Mouse (Mus musculus) macrophage (primary cell): Measurements from ENCODE around the gene Tbxas1. TPM values are rescaled to one million over a fixed set of nuclear protein-coding genes. Genes with fewer than 3 reads are reported as not detected.

Source experiments
- H3K27ac ChIP-seq: fragments of 350-480 bp; formaldehyde crosslinking; 2 replicates; pipeline ENCODE4 v1.9.0; 2021
- H3K36me3 ChIP-seq: fragments of 350-480 bp; formaldehyde crosslinking; 2 replicates; pipeline ENCODE4 v1.9.0; 2021; ENCODE audit errors: inconsistent target
- H3K4me3 ChIP-seq: fragments of 350-480 bp; formaldehyde crosslinking; 2 replicates; pipeline ENCODE4 v1.9.0; 2021; ENCODE audit errors: inconsistent target
- H3K79me2 ChIP-seq: fragments of 350-480 bp; formaldehyde crosslinking; 2 replicates; pipeline ENCODE4 v1.9.0; 2021; ENCODE audit errors: inconsistent target
- WGBS: methylation state at CpG from one replicate; pipeline ENCODE4 v1.1.7; 2026; ENCODE audit warnings: inconsistent platforms; ENCODE audit not compliant: missing documents; 5-methylcytosine and 5-hydroxymethylcytosine counted together
- polyA plus RNA-seq: library from polyadenylated mRNA; stranded (reverse); fragments of 250-400 nt; gene quantifications from 3 replicates; pipeline ENCODE4 v1.2.4, GENCODE M21; 2018; ENCODE audit warnings: inconsistent platforms

Tbxas1 gene
- polyA plus RNA-seq, 1 experiment from 2014 or later, result 131 TPM

DNA sequence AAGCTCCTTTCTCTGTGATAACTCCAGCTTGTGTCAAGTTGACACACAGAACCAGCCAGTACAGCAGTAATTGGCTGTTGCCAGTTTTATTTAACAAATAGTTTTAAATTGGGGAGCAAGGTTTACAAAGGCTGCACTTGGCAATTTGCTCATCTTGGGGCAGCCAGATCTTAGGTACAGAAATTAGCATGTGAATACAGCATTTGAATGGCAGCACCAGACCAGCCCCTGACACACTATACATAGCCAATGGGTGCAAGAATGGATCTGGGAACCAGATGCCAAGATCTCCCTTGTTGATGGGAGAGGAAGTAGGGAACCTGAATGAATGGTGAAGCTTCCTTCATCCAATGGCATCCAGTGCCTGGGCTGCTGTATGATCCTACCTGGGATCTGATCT is 199.0 kb downstream of the Tbxas1 start:
- no peaks in the 10 kb centered on the region for H3K79me2 ChIP-seq
- H3K27ac ChIP-seq, result no peak overlapping the region
- H3K4me3 ChIP-seq, result no peak overlapping the region
- H3K36me3 ChIP-seq, result peaks cover 72% of the 10 kb centered on the region

DNA sequence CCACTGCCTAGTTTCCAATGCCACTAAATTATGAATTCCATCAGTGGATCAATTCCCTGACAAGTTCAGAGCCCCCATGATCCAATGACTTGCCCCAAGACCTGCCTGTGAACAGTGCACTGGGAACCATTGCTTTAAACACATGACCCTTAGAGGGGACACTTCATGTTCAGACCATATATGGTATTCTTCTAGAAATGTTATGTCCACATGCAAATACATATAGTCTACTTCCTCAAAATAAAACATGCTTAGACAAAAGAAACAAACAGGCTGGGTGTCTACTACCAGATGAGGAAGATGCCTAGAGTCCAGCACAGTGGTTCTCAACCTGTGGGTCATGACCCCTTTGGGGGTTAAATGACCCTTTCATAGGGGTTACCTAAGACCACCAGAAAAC is 201.3 kb downstream of the Tbxas1 start:
- Histone ChIP-seq H3K4me3 (no peak overlapping the region), H3K79me2 (no peaks in the 10 kb centered on the region), H3K27ac (0 out of 2 replicates have a peak overlapping the region, but pooled peaks have one; percentile 8), H3K36me3 (peaks cover 80% of the 10 kb centered on the region)

DNA sequence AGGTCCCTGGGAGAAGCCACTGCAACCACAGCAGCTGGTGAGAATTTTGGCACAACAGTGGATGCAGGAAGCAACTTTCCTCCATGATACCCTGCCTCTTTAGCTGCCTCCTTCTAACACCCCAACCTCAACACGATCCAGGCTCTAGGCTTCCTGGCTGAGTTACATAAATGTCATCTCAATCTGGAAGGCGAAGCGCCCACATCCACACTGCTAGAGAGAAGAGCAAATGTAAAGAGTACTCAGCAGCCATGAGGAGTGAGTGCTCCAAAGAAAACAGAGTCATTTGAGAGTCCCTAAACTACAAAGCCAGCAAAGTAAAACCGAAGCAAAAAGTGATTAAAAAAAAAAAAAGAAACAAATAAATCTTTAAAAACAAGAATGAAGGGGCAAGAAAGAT is 229.4 kb downstream of the Tbxas1 start:
- Histone ChIP-seq H3K27ac (no peak overlapping the region), H3K79me2 (peaks cover 10% of the 10 kb centered on the region; the same call in 1 of the 2 replicates), H3K4me3 (no peak overlapping the region), H3K36me3 (peaks cover 93% of the 10 kb centered on the region)
- WGBS, result 83% methylated on average over 4 of the region's 4 CpGs

DNA sequence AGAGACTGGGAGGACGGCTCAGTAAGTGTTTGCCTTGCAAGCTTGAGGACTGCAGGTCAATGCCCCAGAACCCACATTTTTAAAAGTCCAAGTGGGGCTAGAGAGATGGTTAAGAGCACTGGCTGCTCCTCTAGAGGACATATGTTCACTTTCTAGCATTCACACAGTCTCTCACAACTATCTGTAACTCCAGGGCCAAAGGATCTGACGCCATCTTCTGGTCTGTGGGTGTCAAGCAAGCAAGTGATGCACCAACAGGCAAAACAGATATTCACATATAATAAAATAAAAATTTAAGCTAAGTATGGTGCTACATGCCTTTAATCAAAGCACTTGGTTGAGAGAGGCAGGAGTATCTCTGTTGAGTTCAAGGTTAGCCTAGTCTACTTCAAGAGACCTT is 231.6 kb downstream of the Tbxas1 start:
- peaks cover 94% of the 10 kb centered on the region for H3K36me3 ChIP-seq
- WGBS, result 95% methylated on average over 2 of the region's 2 CpGs

DNA sequence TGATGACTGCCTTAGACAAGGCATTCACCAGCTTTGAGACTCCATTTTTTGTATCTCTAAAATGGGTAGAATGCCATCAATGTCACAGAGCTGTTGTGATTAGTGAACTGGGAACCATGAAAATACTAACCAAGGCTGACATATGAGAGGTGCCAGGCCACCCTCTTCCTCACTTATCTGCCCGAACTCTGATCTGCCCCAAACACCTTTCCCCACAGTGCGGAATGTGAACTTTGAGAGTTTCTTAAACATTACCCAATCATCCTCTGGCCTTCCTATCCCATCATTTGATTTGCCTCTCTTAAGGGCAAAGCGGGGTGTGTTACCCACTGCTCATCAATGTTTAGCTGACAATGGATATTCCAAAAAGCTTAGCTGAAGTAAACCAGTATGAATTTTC is 237.5 kb downstream of the Tbxas1 start:
- Histone ChIP-seq H3K79me2 (peaks cover 89% of the 10 kb centered on the region), H3K36me3 (peaks cover 70% of the 10 kb centered on the region), H3K4me3 (no peak overlapping the region), H3K27ac (no peak overlapping the region)
- WGBS, result 92% methylated on average over 3 of the region's 3 CpGs

More for the DNA sequence above, 231.6 kb downstream of the Tbxas1 start:
- no peak overlapping the region for H3K27ac ChIP-seq
- H3K4me3 ChIP-seq, result no peak overlapping the region
- H3K79me2 ChIP-seq, result peaks cover 30% of the 10 kb centered on the region; the same call in 1 of the 2 replicates

DNA sequence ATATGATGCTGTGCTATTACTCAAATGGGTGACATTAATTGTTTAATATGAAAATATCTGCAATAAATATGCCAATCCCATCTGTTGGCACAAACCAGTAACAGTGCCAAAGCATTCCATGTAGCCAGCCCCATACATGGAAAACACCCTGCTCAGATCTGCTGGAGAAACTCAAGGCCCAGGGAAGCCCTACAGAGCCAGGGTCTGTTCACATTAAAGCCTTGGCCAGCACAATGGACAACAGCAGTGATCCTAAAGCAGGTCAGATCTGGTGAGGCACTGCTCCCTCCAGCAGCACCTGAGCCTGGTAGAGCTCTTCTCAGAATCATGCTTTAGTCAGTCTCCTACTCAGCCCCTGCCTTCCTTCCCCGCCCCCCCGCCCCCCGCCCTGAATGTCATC is 237.9 kb downstream of the Tbxas1 start:
- no peak overlapping the region for H3K4me3 ChIP-seq
- no peak overlapping the region for H3K27ac ChIP-seq
- H3K36me3 ChIP-seq, result peaks cover 66% of the 10 kb centered on the region
- peaks cover 89% of the 10 kb centered on the region for H3K79me2 ChIP-seq
- WGBS, result 96% methylated on average over 3 of the region's 3 CpGs

DNA sequence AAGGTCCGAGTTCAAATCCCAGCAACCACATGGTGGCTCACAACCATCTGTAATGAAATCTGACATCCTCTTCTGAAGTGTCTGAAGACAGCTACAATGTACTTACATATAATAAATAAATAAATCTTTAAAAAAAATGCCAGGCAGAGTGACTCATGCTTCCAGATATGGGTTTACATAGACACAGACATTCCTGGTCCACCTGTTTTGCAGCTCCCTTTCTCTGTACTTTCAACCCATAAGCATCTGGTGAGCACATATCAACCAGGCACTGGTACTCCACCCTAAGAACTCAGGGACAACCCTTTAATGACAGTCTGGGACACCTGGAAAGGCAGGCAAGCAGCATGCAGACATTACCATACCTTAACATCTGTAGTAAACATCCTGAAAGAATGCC is 240.2 kb downstream of the Tbxas1 start:
- no peak overlapping the region for H3K27ac ChIP-seq
- H3K79me2 ChIP-seq, result peaks cover 91% of the 10 kb centered on the region
- no peak overlapping the region for H3K4me3 ChIP-seq
- peaks cover 45% of the 10 kb centered on the region for H3K36me3 ChIP-seq
- 100% methylated on average over 1 of the region's 1 CpGs for WGBS

DNA sequence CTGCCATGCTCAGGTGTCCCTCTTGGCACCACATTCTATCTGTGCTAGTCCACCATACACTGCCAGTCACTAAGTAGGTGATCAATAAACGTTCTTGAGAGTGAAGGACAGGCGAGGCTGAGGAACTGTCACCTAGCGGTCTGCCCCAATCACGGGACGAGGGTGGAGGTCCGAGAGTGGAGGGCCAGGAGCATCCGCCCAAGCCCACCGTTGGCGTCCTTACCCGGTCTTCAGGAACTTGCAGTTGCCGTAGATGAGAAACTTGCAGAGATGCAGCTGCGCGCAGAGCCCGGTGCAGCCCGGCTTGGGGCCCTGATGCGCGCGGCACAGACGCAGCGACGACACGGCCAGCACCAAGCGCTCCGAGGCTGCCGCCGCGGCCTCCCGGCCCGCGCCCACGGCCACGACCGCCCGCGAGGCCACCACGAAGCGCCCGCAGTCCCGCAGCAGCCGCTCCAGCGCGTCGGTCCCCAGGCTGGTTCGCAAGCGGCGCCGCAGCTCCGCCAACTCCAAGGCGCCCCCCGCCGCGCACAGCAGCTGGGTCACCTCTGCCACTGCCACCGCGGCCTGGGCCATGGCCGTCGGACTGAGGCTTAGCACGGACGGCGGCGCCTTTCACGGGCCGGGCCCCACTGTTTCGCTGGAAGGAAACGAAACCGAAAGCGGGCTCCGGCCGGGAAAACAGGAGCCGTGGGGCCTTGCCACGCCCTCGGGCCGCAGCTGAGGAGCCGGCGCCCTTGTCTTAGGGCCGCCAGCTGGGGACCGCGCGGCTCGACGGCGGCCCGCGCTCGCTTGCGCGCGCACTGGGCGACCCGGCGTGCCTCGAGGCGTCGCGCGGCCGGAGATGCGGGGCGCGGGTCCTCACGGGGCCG is 242.6 kb downstream of the Tbxas1 start, which contains the start of gene Parp12:
Gene Parp12, minus strand, starts transcription at position 766 of the 872 bp plus-strand sequence.
- Histone ChIP-seq H3K36me3 (peaks cover 42% of the 10 kb centered on the region), H3K27ac (peak within 1 kb of the TSS; percentile 48), H3K4me3 (peak within 1 kb of the TSS; percentile 87), H3K79me2 (peaks cover 77% of the 10 kb centered on the region)
- WGBS, result 2% methylated on average over 75 of the region's 101 CpGs

DNA sequence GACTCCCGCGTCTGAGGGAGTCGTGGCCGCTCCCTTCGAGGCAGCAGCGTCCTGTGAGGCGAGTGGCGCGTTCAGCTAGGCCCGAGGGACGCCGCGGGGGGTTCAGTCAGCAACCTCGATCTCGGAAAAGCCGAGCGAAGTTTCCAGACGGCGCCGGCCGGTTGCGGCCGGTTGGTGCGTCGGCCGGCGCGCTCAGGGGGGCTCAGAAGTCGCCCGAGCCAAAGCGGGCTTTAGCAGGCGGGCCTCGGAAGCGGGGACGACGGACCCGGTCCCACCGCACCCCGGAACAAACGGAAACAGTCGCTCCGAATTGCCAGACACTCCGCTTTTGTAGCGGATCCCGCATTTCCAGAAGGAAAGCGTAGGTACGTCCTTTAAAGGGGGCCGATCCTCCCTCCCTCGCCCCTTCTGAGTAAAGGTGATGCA is 243.3 kb downstream of the Tbxas1 start:
- 11% methylated on average over 40 of the region's 49 CpGs for WGBS
- peak overlapping the region; percentile 48 for H3K27ac ChIP-seq
- H3K4me3 ChIP-seq, result peak overlapping the region; percentile 79
- H3K36me3 ChIP-seq, result peaks cover 37% of the 10 kb centered on the region
- H3K79me2 ChIP-seq, result peaks cover 70% of the 10 kb centered on the region

DNA sequence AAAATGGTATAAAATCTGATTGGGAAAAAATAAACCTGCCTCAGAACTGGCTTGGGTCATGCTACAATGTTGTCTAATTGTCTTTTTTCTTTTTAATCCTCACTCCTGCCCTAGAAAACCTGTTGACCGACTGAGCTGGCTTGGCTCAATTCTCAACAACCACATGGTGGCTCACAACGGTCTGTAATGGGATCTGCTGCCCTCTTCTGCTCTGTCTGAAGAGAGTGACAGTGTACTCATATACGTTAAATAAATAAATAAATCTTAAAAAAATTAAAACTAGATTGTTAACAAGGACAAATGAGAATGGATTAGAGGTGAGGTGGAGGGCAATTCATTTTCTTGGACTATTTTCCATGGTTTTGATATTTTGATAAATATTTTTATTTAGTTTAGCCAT is 245.5 kb downstream of the Tbxas1 start:
- Histone ChIP-seq H3K27ac (peak overlapping the region; percentile 39; the same call in 1 of the 2 replicates), H3K36me3 (peaks cover 21% of the 10 kb centered on the region), H3K4me3 (no peak overlapping the region), H3K79me2 (peaks cover 48% of the 10 kb centered on the region)
- 31% methylated on average over 3 of the region's 3 CpGs for WGBS

DNA sequence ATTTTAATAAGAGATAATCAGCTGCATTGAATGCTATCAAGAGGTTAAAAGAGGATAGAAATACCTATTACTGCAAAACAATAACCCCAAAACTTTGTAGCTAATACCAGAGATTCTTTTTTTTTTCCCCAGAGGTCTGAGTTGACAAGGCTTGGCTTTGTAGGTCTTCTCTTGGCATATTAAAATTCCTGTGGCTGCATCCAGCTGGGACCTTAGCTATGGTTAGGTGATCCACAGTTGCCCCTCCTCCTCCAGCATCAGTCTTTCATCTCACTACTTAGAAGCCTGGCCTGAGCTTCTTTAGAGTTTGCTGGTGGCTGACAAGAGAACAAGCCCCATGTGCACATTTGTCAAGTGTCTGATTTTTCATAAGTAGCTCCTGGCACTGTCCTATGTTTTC is 249.5 kb downstream of the Tbxas1 start:
- Histone ChIP-seq H3K4me3 (no peak overlapping the region), H3K36me3 (peaks cover 21% of the 10 kb centered on the region), H3K27ac (no peak overlapping the region), H3K79me2 (peaks cover 15% of the 10 kb centered on the region)

DNA sequence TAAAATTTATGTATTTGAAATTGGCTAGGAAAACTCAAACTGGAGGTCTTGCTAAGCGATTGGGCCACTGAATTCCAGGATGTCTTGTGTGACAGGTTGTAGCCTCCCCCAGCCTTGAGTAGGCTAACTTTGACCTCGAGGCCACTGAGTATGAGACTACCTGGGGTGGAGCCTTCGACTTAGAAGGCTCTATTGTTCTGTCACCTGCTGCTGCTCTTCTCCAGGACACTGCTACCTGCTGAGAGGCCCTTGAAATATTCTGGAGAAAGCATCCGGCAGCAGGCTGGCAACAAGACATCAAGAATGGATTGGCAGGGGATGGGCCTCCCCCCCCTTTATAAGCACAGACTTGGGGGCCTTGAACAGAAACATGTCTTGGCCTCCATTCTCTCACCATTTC is 256.3 kb downstream of the Tbxas1 start:
- Histone ChIP-seq H3K36me3 (peaks cover 13% of the 10 kb centered on the region), H3K4me3 (no peak overlapping the region), H3K79me2 (no peaks in the 10 kb centered on the region), H3K27ac (no peak overlapping the region)
- 82% methylated on average over 4 of the region's 4 CpGs for WGBS

DNA sequence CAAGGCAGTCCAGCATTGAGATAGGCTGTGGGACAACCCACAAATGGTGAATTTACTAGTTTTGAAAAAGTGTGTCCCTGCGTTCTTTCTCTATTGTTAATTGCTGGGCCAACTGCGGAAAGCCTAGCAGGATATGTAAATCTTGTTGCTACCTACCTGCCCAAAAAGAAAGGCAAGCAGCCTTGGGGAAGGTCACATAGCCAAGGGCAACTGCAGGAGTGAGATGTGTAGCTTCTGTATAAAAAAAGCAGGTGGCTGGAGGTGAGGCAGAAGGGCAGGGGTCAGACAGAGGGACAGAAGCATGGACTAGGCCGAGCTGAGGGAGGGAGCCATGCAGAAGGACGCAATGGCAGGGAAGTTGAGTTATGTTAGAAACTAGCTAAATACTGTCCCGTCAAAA is 257.4 kb downstream of the Tbxas1 start:
- Histone ChIP-seq H3K36me3 (peaks cover 16% of the 10 kb centered on the region), H3K27ac (no peak overlapping the region), H3K4me3 (no peak overlapping the region), H3K79me2 (no peaks in the 10 kb centered on the region)
- WGBS, result 79% methylated on average over 5 of the region's 5 CpGs
